Mouse (Mus musculus): Measurements from ENCODE around the gene Olfr798. TPM values are rescaled to one million over a fixed set of nuclear protein-coding genes. Genes with fewer than 3 reads are reported as not detected.

The Olfr798 gene
- total RNA-seq (2021): not detected
- long read RNA-seq, experiment 1: 0 reads
- long read RNA-seq, experiment 2: 0 reads

DNA sequence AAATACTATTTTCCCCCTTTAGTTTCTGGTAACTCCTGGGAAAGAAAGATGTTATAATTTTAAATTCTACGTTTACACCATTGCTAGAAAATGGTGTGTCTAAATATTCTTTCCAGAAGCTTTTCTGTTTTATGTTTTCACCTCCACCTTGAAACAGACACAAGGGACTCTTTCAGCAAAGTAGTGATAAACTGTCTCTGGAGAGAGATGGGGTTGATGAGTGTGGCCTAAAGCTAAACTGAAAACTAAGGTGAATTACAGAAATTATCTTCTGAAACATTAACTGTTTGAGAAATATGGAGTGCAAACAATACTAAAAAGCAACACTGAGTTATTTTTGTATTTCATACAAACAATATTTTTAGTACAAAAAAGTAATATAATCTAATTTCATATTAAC, at the start of gene Olfr798:
TSS of gene Olfr798 (minus strand) at position 101 of the 400 bp plus-strand sequence.
- DNase-seq: no peak

DNA sequence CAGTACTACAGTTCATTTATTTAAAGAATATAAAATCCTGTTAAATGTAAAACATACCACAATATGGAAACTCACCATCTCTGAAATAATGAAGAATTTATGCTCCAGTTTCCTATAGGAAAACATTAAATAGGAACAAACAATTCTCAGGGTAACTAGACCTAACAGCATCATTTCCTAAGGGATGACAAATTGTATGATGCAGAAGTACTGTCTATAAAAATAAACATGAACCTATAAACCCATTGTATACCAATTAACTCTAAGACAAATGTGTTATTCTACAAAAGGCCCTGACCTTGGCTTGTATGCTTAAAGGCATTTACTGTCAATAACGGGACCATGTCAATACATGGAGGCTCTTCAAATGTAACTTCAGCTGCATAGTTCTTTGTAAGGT, 46.0 kb upstream of the Olfr798 start, which contains the start of gene Olfr801:
TSS of gene Olfr801 (minus strand) at position 101 of the 400 bp plus-strand sequence.
- DNase-seq: no peak

DNA sequence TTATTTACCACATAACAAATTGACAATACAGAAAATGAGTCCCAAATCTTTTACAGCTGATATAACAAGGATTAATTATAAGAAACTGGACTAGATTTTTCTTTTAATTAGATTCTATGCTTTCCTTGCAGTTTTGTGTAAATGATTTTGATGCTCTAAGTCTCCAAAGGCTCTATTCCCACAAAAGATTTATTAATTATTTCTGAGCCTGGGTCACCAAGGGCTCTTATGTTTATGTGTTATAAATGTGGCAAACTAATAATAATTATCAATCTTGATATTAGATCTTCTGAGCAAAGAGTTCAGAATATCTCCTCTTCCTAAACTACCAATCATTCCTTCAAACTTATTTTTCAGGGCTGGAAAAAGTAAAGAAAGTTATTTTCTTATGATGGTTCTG, 29.7 kb upstream of the Olfr798 start, which contains the start of gene Olfr800:
TSS of gene Olfr800 (plus strand) at position 301 of the 400 bp plus-strand sequence.
- DNase-seq: no peak

DNA sequence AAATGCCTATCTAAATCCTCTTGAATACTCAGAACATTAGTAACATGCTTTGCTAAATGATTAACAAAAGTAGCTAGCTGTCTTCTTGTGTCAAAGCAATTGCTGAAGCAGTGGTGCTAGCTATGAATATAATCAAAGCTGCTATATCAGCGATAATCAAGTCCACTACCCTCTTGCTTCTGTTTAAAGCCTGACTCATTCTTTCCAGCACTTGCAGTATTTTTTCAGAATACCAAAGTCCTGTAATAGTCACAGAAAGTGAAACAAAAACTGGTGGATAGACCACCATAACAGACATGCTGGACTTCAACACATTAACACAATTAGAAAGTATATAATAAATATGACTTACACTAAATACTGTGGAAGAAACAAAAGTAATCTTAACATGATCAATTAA, 24.0 kb upstream of the Olfr798 start:
- no peak for DNase-seq

DNA sequence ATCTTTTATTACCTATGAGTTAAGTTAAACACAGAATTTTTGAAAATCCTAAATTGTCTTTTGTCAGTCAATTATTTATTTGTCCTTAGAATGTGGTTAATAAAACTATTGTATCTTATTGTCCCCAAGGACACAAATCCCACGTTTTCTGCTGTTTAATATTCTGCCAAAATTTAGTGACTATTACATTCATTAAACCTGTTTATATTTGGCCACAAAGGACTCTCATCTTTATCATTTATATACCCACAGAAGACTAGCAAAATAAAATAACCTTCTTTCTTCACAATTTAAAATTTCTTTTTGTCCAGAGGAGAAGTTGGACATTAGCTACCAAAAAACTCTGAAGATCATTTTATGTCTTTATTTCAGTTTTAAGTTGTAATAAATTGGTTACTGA, 9.4 kb upstream of the Olfr798 start, which contains the start of gene Olfr799:
TSS of gene Olfr799 (plus strand) at position 301 of the 400 bp plus-strand sequence.
- no peak for DNase-seq

DNA sequence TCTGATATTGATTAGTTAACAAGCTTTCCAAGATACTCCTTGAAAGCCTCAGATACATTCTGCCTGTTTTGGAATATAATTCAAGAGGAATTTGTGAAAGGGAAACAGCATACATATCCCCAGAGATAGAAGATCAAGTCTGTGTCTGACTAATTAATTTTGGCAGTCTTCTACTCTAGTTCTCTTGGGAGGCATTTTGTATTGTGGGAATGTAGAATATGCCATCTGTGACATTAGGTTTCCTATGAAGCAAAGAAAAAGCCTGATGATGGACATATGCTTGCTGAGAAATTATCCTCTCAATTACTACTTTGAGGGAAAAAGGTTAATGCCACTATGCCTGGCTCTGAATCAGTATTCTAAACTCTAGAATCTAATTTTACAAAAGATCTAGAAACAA, 4.5 kb downstream of the Olfr798 start:
- no peak for DNase-seq

DNA sequence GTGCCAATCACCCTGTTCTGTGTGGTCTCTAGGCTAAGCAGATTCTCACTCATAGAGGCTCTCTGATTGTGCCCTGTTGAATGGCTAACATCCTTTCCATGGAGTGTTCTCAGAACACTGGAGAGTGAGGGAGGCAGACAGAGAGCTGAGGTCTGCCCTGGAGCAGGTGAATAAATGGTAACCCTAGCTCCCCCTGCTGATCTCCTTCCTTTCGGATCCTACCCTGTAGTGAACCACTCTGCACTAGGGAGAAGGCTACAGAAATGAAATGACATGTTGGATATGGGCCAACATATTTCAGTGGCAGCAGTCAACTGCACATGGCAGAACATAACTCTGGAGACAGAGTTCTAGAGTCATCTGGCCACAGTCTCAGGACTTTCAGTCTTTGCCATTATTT, 6.0 kb downstream of the Olfr798 start:
- no peak for DNase-seq

DNA sequence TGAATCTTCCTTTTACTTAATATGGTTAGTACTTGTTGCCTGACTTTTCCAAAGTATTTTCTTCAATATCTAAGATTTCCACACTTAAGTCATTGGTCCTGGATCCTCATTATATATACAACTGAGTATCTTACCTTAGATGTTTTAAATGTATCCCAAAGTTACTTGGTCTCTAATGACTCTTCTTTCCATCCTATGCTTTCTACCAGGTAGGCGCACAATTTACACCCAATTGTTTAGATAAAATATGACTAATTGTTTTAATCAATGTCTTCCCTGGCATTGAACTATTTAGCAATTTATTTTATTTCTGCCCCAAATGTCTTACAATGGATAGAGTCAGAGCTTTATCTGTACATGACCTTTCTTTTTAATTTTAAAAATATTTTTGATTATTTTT, 15.3 kb downstream of the Olfr798 start, which contains the start of gene Olfr796:
TSS of gene Olfr796 (minus strand) at position 101 of the 400 bp plus-strand sequence.
- no peak for DNase-seq

DNA sequence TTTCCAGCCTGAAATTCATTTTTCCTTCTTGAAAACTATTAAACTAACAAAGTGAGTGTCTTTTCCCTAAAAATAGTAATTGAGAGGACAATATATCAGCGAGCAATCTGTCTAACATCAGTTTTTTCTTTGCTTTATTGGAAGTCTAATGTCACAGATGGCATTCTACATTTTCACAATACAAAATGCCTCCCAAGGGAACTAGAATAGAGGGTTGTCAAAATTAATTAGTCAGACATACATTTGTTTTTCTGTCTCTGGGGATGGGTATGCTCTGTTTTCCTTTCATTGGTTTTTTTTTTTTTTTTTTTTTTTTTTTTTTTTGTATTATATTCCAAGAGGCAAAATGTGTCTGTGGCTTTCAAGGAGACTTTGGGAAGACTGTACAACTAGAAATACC, 50.7 kb downstream of the Olfr798 start:
- no peak for DNase-seq

Small RNA genes within 50 kb of the gene (microRNA-seq; reads per million reads assigned to microRNA genes)
- not detected for gene Gm23252

Other genes with a start within 250 kb of the Olfr798 start
- gene Olfr784, start 243.9 kb downstream of the Olfr798 start, total RNA-seq (2021): under 1 TPM in 1 of 2 experiments, not detected in 1; 0.09 TPM
- not detected for gene Olfr785, start 222.5 kb downstream of the Olfr798 start, total RNA-seq (2021)
- gene Olfr786, start 200.6 kb downstream of the Olfr798 start, total RNA-seq (2021): not detected
- not detected for gene Olfr787, start 166.1 kb downstream of the Olfr798 start, total RNA-seq (2021)
- gene Olfr788, start 156.9 kb downstream of the Olfr798 start, total RNA-seq (2021): not detected
- not detected for gene Olfr789, start 143.2 kb downstream of the Olfr798 start, total RNA-seq (2021)
- gene Olfr790, start 129.4 kb downstream of the Olfr798 start, total RNA-seq (2021): not detected
- gene Olfr791, start 106.1 kb downstream of the Olfr798 start, total RNA-seq (2021): not detected
- gene Olfr792, start 88.8 kb downstream of the Olfr798 start, total RNA-seq (2021): not detected
- not detected for gene Olfr794, start 60.3 kb downstream of the Olfr798 start, total RNA-seq (2021)
- gene Olfr796, start 15.4 kb downstream of the Olfr798 start, total RNA-seq (2021): not detected
- gene Olfr799, start 9.6 kb upstream of the Olfr798 start, total RNA-seq (2021): not detected
- not detected for gene Olfr800, start 29.8 kb upstream of the Olfr798 start, total RNA-seq (2021)
- not detected for gene Olfr801, start 45.9 kb upstream of the Olfr798 start, total RNA-seq (2021)
- not detected for gene Olfr802, start 60.2 kb upstream of the Olfr798 start, total RNA-seq (2021)
- not detected for gene Olfr803, start 66.4 kb upstream of the Olfr798 start, total RNA-seq (2021)
- gene Olfr804, start 75.3 kb upstream of the Olfr798 start, total RNA-seq (2021): not detected
- not detected for gene Olfr805, start 101.4 kb upstream of the Olfr798 start, total RNA-seq (2021)
- not detected for gene Olfr806, start 114.0 kb upstream of the Olfr798 start, total RNA-seq (2021)
- not detected for gene Olfr807, start 129.9 kb upstream of the Olfr798 start, total RNA-seq (2021)
- gene Olfr808, start 137.5 kb upstream of the Olfr798 start, total RNA-seq (2021): not detected
- gene Olfr809, start 146.7 kb upstream of the Olfr798 start, total RNA-seq (2021): not detected
- not detected for gene Olfr810, start 167.0 kb upstream of the Olfr798 start, total RNA-seq (2021)
- not detected for gene Olfr811, start 176.5 kb upstream of the Olfr798 start, total RNA-seq (2021)
- gene Olfr812, start 218.2 kb upstream of the Olfr798 start, total RNA-seq (2021): not detected
- gene Olfr813, start 227.4 kb upstream of the Olfr798 start, total RNA-seq (2021): not detected